In the genomic region with DNA sequence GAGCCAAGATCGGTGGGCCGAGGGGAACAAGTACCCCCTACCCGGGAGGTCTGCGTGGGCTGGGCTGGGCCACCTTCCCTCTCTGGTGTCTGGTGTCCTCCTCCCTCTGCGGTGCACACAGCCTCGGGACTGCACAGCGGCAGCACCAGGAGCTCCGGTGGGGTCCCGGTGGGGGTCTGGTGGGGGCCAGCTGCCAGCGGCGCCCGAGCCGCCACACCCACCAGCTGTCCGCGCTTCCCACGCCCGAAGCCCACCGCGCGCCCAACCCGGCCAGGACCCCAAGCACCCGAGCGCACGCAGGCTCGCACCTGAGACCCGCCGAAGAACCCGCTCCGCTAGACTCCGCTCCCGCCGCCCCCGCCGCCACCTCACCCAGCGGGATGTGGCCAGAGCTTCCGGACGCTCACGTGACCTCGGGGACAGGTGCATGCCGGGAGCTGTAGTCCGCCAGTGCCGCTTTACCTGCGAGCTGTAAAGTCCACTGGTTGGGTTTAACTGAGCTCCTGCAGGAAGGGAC, we compare ENCODE assay signal across 8 mouse cellular contexts. TPM values are rescaled to one million over a fixed set of nuclear protein-coding genes. Genes with fewer than 3 reads are reported as not detected.
DNase-seq lines count a peak whose midpoint lies in the region; ATAC-seq and TF ChIP-seq lines count a peak whose summit lies in the region.

Gene Slc37a3, minus strand, starts transcription at position 365 of the 517 bp plus-strand sequence.

- peak within 1 kb of the TSS; percentile 93 for H3K9ac ChIP-seq in heart, embryonic 11.5 days (ENCODE audit: low read depth, low read length)
- H3K9ac ChIP-seq in kidney, embryonic 15.5 days: peak within 1 kb of the TSS; percentile 74
- peak within 1 kb of the TSS; percentile 80 for H3K9ac ChIP-seq in limb, embryonic 15.5 days
- H3K9ac ChIP-seq in midbrain, postnatal 0 days (replicated peaks; ENCODE audit: low read length, poor library complexity, severe bottlenecking): peak within 1 kb of the TSS; percentile 83

- no peak for TF ChIP-seq CTCF in C2C12 (IDR thresholded peaks at IDR 0.05; ENCODE audit: control insufficient read depth, insufficient read depth, insufficient read length)
- no peak for TF ChIP-seq CTCF in midbrain, postnatal 0 days (IDR thresholded peaks at IDR 0.05)

- peak; percentile 95 for DNase-seq in brain, adult 2 months (ENCODE audit: low read depth, low spot score)
- DNase-seq in midbrain, postnatal 0 days (ENCODE audit: low spot score): peak; percentile 88
- DNase-seq in spleen, postnatal 14 days (ENCODE audit: low spot score in 2 of 2): peak; percentile 71 to 84

- H3ac ChIP-seq in C2C12 (ENCODE audit: control insufficient read depth, insufficient read length, low read depth): peak within 1 kb of the TSS; percentile 96

- H3K27me3 ChIP-seq in C2C12 (ENCODE audit: control insufficient read depth, insufficient read depth, insufficient read length): no peaks in the 10 kb centered on the region
- peaks cover 5% of the 10 kb centered on the region; the same call in 1 of the 2 replicates for H3K27me3 ChIP-seq in heart, embryonic 11.5 days (ENCODE audit: control insufficient read depth, insufficient read depth, low read length)
- peaks cover 4% of the 10 kb centered on the region; the same call in 1 of the 2 replicates for H3K27me3 ChIP-seq in kidney, embryonic 15.5 days
- H3K27me3 ChIP-seq in limb, embryonic 15.5 days: peaks cover 14% of the 10 kb centered on the region; the same call in 1 of the 2 replicates
- H3K27me3 ChIP-seq in midbrain, postnatal 0 days (ENCODE audit: insufficient read depth, low read length): no peaks in the 10 kb centered on the region

- peaks cover 14% of the 10 kb centered on the region for H3K4me1 ChIP-seq in heart, embryonic 11.5 days (ENCODE audit: control insufficient read depth, insufficient read depth, low read length)
- H3K4me1 ChIP-seq in kidney, embryonic 15.5 days: peaks cover 41% of the 10 kb centered on the region
- H3K4me1 ChIP-seq in limb, embryonic 15.5 days: peaks cover 31% of the 10 kb centered on the region
- 0 out of 2 replicates have a peak, but pooled peaks cover 5% of the 10 kb centered on the region for H3K4me1 ChIP-seq in midbrain, postnatal 0 days (ENCODE audit: insufficient read depth, low read length)

- H3K9me3 ChIP-seq in heart, embryonic 11.5 days (replicated peaks; ENCODE audit: control insufficient read depth, low read length): no peaks in the 10 kb centered on the region
- H3K9me3 ChIP-seq in kidney, embryonic 15.5 days (replicated peaks): no peaks in the 10 kb centered on the region
- no peaks in the 10 kb centered on the region for H3K9me3 ChIP-seq in limb, embryonic 15.5 days
- no peaks in the 10 kb centered on the region for H3K9me3 ChIP-seq in midbrain, postnatal 0 days (ENCODE audit: low read length)

- peaks cover 4% of the 10 kb centered on the region for H3K36me3 ChIP-seq in C2C12 (ENCODE audit: control insufficient read depth, insufficient read depth)
- H3K36me3 ChIP-seq in heart, embryonic 11.5 days (ENCODE audit: control insufficient read depth, insufficient read depth, low read length): no peaks in the 10 kb centered on the region
- H3K36me3 ChIP-seq in kidney, embryonic 15.5 days: peaks cover 5% of the 10 kb centered on the region; the same call in 1 of the 2 replicates
- H3K36me3 ChIP-seq in limb, embryonic 15.5 days: peaks cover 13% of the 10 kb centered on the region
- H3K36me3 ChIP-seq in midbrain, postnatal 0 days (ENCODE audit: insufficient read depth, low read length): no peaks in the 10 kb centered on the region

- no peaks in the 10 kb centered on the region for H3K79me3 ChIP-seq in C2C12 (ENCODE audit: low read depth)

- peaks cover 21% of the 10 kb centered on the region for H3K79me2 ChIP-seq in C2C12 (ENCODE audit: control insufficient read depth, insufficient read depth)

- no peak within 1 kb of the TSS for H3K27ac ChIP-seq in heart, embryonic 11.5 days (ENCODE audit: low read depth, low read length)
- H3K27ac ChIP-seq in kidney, embryonic 15.5 days: peak within 1 kb of the TSS; percentile 52; the same call in 1 of the 2 replicates
- peak within 1 kb of the TSS; percentile 75; the same call in 1 of the 2 replicates for H3K27ac ChIP-seq in limb, embryonic 15.5 days
- H3K27ac ChIP-seq in midbrain, postnatal 0 days (ENCODE audit: low read depth, low read length): peak within 1 kb of the TSS; percentile 57; the same call in 1 of the 2 replicates

- H3K4me3 ChIP-seq in C2C12 (ENCODE audit: insufficient read depth, poor library complexity, severe bottlenecking): peak within 1 kb of the TSS; percentile 82
- peak within 1 kb of the TSS; percentile 86 for H3K4me3 ChIP-seq in heart, embryonic 11.5 days (ENCODE audit: low read depth, low read length)
- peak within 1 kb of the TSS; percentile 71 for H3K4me3 ChIP-seq in kidney, embryonic 15.5 days (replicated peaks)
- H3K4me3 ChIP-seq in limb, embryonic 15.5 days: peak within 1 kb of the TSS; percentile 97
- H3K4me3 ChIP-seq in midbrain, postnatal 0 days (ENCODE audit: low read depth, low read length): peak within 1 kb of the TSS; percentile 94

- ATAC-seq in erythroblast, adult 5-6 weeks (replicated peaks; ENCODE audit: low FRiP score, poor library complexity, severe bottlenecking): peak; percentile 96
- ATAC-seq in heart, embryonic 11.5 days (replicated peaks; ENCODE audit: insufficient number of reproducible peaks, low FRiP score, low TSS enrichment): peak; percentile 86
- ATAC-seq in kidney, embryonic 15.5 days (replicated peaks; ENCODE audit: low FRiP score): peak; percentile 82
- ATAC-seq in limb, embryonic 15.5 days (ENCODE audit: insufficient number of reproducible peaks, low FRiP score, low TSS enrichment, low read depth): peak; percentile 91
- ATAC-seq in midbrain, postnatal 0 days (ENCODE audit: low FRiP score): peak; percentile 87

- WGBS in heart, embryonic 11.5 days (ENCODE audit: insufficient replicate concordance): under 1% methylated on average over 42 of the region's 43 CpGs
- under 1% methylated on average over 42 of the region's 43 CpGs for WGBS in kidney, embryonic 15.5 days
- WGBS in limb, embryonic 15.5 days: under 1% methylated on average over 43 of the region's 43 CpGs
- WGBS in midbrain, postnatal 0 days: 0% methylated on average over 43 of the region's 43 CpGs

- H3K4me2 ChIP-seq in heart, embryonic 11.5 days: peak within 1 kb of the TSS; percentile 72
- H3K4me2 ChIP-seq in kidney, embryonic 15.5 days: peak within 1 kb of the TSS; percentile 62
- peak within 1 kb of the TSS; percentile 63 for H3K4me2 ChIP-seq in limb, embryonic 15.5 days
- peak within 1 kb of the TSS; percentile 67 for H3K4me2 ChIP-seq in midbrain, postnatal 0 days (ENCODE audit: low read depth, low read length, poor library complexity, severe bottlenecking)

TF ChIP-seq in C2C12, 6 proteins besides CTCF, POLR2A, EP300 and RAD21:
- TF ChIP-seq CEBPB (IDR thresholded peaks at IDR 0.05; ENCODE audit: low read depth): no peak
- TF ChIP-seq MAX (IDR thresholded peaks at IDR 0.05): peak; percentile 25
- peak; percentile 96 for TF ChIP-seq USF1 (IDR thresholded peaks at IDR 0.05; ENCODE audit: low read depth)
- TF ChIP-seq MYOG (IDR thresholded peaks at IDR 0.05; ENCODE audit: control insufficient read depth, extremely low read depth, insufficient read length): no peak

RNA-seq across cellular contexts. Expression of gene Slc37a3, which starts in this region (rescaled TPM):
- polyA plus RNA-seq in C2C12 (2012; fragmentation: generic; extraction: Trizol): 18.6 TPM
- 0.42 and 3.1 TPM in 2 replicates for total RNA-seq in erythroblast, adult 5-6 weeks (2015; ENCODE audit: low replicate concordance)
- total RNA-seq in erythroblast, adult 5-6 weeks (2017; ENCODE audit: low replicate concordance): 1.7 and 9.2 TPM in 2 replicates
- 34.5 and 43.5 TPM in 2 replicates for polyA plus RNA-seq in heart, embryonic 11.5 days (2014; fragmentation: Nextera tagmentation; extraction: Ambion mirVana)
- polyA plus RNA-seq in kidney, embryonic 15.5 days (2015; fragmentation: Nextera tagmentation; extraction: Ambion mirVana): 52.5 and 53.9 TPM in 2 replicates
- 59.1 and 64.5 TPM in 2 replicates for polyA plus RNA-seq in limb, embryonic 15.5 days (2015; fragmentation: Nextera tagmentation; extraction: Ambion mirVana)
- 38.1 and 46.8 TPM in 2 replicates for total RNA-seq in midbrain, postnatal 0 days (2014; rRNA removed)
- polyA plus RNA-seq in midbrain, postnatal 0 days (2015; fragmentation: Nextera tagmentation; extraction: Ambion mirVana): 54.6 and 55.4 TPM in 2 replicates
